Mouse (Mus musculus): ENCODE measurements at regions not wholly inside any gene's neighbourhood (a gene's known extent, or its start where the extent isn't known, plus 50 kb on each side); places are given as distances from the start of the nearest gene placed in this dataset.

GRCm38 (mm10) chr2:178869160-178869559, 438.8 kb downstream of the Cdh26 start:
- ATAC-seq (ENCODE audit: low FRiP score, low TSS enrichment) = no peak
- no peak for TF ChIP-seq EP300 (optimal IDR thresholded peaks at IDR 0.05)
- no peak for TF ChIP-seq CTCF (IDR thresholded peaks at IDR 0.05; ENCODE audit: low read depth)
- 83% methylated on average over 3 of the region's 3 CpGs for WGBS

GRCm38 (mm10) chr2:178878436-178878835, 448.1 kb downstream of the Cdh26 start:
- H3K27ac ChIP-seq (replicated peaks) = no peak overlapping the region
- no peak overlapping the region for H3K4me3 ChIP-seq (ENCODE audit: low read depth, low read length)
- no peak for ATAC-seq (ENCODE audit: low FRiP score, low TSS enrichment)
- H3K4me1 ChIP-seq (replicated peaks; ENCODE audit: control insufficient read depth, insufficient read depth) = no peaks in the 10 kb centered on the region
- no peak overlapping the region for H3K4me2 ChIP-seq (replicated peaks; ENCODE audit: low read depth)
- H3K9me3 ChIP-seq (ENCODE audit: control insufficient read depth, low read length) = no peaks in the 10 kb centered on the region
- no peaks in the 10 kb centered on the region for H3K36me3 ChIP-seq (ENCODE audit: control insufficient read depth, insufficient read depth, low read length)
- DNase-seq (ENCODE audit: low spot score) = no peak
- no peak overlapping the region for H3K9ac ChIP-seq (ENCODE audit: low read length)
- 85% methylated on average over 12 of the region's 12 CpGs for WGBS
- TF ChIP-seq EP300 (optimal IDR thresholded peaks at IDR 0.05) (no peak), CTCF (IDR thresholded peaks at IDR 0.05; ENCODE audit: low read depth) (no peak)
- H3K27me3 ChIP-seq (ENCODE audit: control insufficient read depth, insufficient read depth, low read length) = no peaks in the 10 kb centered on the region

More at GRCm38 (mm10) chr2:178869160-178869559, 438.8 kb downstream of the Cdh26 start:
- H3K27me3 ChIP-seq (ENCODE audit: control insufficient read depth, insufficient read depth, low read length) = no peaks in the 10 kb centered on the region
- no peak overlapping the region for H3K9ac ChIP-seq (ENCODE audit: low read length)
- H3K4me2 ChIP-seq (replicated peaks; ENCODE audit: low read depth) = no peak overlapping the region
- no peak overlapping the region for H3K27ac ChIP-seq (replicated peaks)
- no peak overlapping the region for H3K4me3 ChIP-seq (ENCODE audit: low read depth, low read length)
- no peak for DNase-seq (ENCODE audit: low spot score)
- H3K4me1 ChIP-seq (replicated peaks; ENCODE audit: control insufficient read depth, insufficient read depth) = no peaks in the 10 kb centered on the region
- H3K36me3 ChIP-seq (ENCODE audit: control insufficient read depth, insufficient read depth, low read length) = no peaks in the 10 kb centered on the region
- H3K9me3 ChIP-seq (ENCODE audit: control insufficient read depth, low read length) = no peaks in the 10 kb centered on the region

- no peak overlapping the region for H3K27ac ChIP-seq (replicated peaks)
- no peak overlapping the region for H3K4me2 ChIP-seq (replicated peaks; ENCODE audit: low read depth)
- no peaks in the 10 kb centered on the region for H3K4me1 ChIP-seq (replicated peaks; ENCODE audit: control insufficient read depth, insufficient read depth)
- H3K36me3 ChIP-seq (ENCODE audit: control insufficient read depth, insufficient read depth, low read length) = no peaks in the 10 kb centered on the region
- DNase-seq (ENCODE audit: low spot score) = peak; percentile 19
- ATAC-seq (ENCODE audit: low FRiP score, low TSS enrichment) = no peak
- no peaks in the 10 kb centered on the region for H3K27me3 ChIP-seq (ENCODE audit: control insufficient read depth, insufficient read depth, low read length)
- H3K9ac ChIP-seq (ENCODE audit: low read length) = no peak overlapping the region
- H3K4me3 ChIP-seq (ENCODE audit: low read depth, low read length) = no peak overlapping the region
- H3K9me3 ChIP-seq (ENCODE audit: control insufficient read depth, low read length) = no peaks in the 10 kb centered on the region
- WGBS = 52% methylated on average over 5 of the region's 5 CpGs
- TF ChIP-seq CTCF (IDR thresholded peaks at IDR 0.05; ENCODE audit: low read depth) (peak; percentile 69), EP300 (optimal IDR thresholded peaks at IDR 0.05) (no peak)
Measured at GRCm38 (mm10) chr2:178885686-178886085, 455.4 kb downstream of the Cdh26 start.

- Histone ChIP-seq H3K27ac (replicated peaks) (no peak overlapping the region), H3K4me3 (ENCODE audit: low read depth, low read length) (no peak overlapping the region), H3K9ac (ENCODE audit: low read length) (no peak overlapping the region), H3K4me1 (replicated peaks; ENCODE audit: control insufficient read depth, insufficient read depth) (no peaks in the 10 kb centered on the region), H3K4me2 (replicated peaks; ENCODE audit: low read depth) (no peak overlapping the region), H3K36me3 (ENCODE audit: control insufficient read depth, insufficient read depth, low read length) (no peaks in the 10 kb centered on the region), H3K9me3 (ENCODE audit: control insufficient read depth, low read length) (no peaks in the 10 kb centered on the region), H3K27me3 (ENCODE audit: control insufficient read depth, insufficient read depth, low read length) (no peaks in the 10 kb centered on the region)
- TF ChIP-seq CTCF (IDR thresholded peaks at IDR 0.05; ENCODE audit: low read depth) (no peak), EP300 (optimal IDR thresholded peaks at IDR 0.05) (no peak)
- 47% methylated on average over 6 of the region's 6 CpGs for WGBS
- DNase-seq (ENCODE audit: low spot score) (no peak), ATAC-seq (ENCODE audit: low FRiP score, low TSS enrichment) (no peak)
Measured at GRCm38 (mm10) chr2:178888704-178889103, 458.4 kb downstream of the Cdh26 start.

GRCm38 (mm10) chr2:178902397-178902796, 472.1 kb downstream of the Cdh26 start:
- H3K9me3 ChIP-seq (ENCODE audit: control insufficient read depth, low read length) = no peaks in the 10 kb centered on the region
- no peak overlapping the region for H3K4me2 ChIP-seq (replicated peaks; ENCODE audit: low read depth)
- H3K27ac ChIP-seq (replicated peaks) = no peak overlapping the region
- TF ChIP-seq CTCF (IDR thresholded peaks at IDR 0.05; ENCODE audit: low read depth) = no peak
- no peaks in the 10 kb centered on the region for H3K4me1 ChIP-seq (replicated peaks; ENCODE audit: control insufficient read depth, insufficient read depth)
- ATAC-seq (ENCODE audit: low FRiP score, low TSS enrichment) (no peak), DNase-seq (ENCODE audit: low spot score) (no peak)
- H3K4me3 ChIP-seq (ENCODE audit: low read depth, low read length) = no peak overlapping the region
- no peak overlapping the region for H3K9ac ChIP-seq (ENCODE audit: low read length)
- WGBS = 29% methylated on average over 5 of the region's 5 CpGs
- H3K36me3 ChIP-seq (ENCODE audit: control insufficient read depth, insufficient read depth, low read length) = no peaks in the 10 kb centered on the region
- H3K27me3 ChIP-seq (ENCODE audit: control insufficient read depth, insufficient read depth, low read length) = no peaks in the 10 kb centered on the region

- Histone ChIP-seq H3K4me1 (replicated peaks; ENCODE audit: control insufficient read depth, insufficient read depth) (no peaks in the 10 kb centered on the region), H3K4me2 (replicated peaks; ENCODE audit: low read depth) (no peak overlapping the region), H3K27me3 (ENCODE audit: control insufficient read depth, insufficient read depth, low read length) (no peaks in the 10 kb centered on the region), H3K27ac (replicated peaks) (no peak overlapping the region), H3K36me3 (ENCODE audit: control insufficient read depth, insufficient read depth, low read length) (no peaks in the 10 kb centered on the region), H3K9me3 (ENCODE audit: control insufficient read depth, low read length) (no peaks in the 10 kb centered on the region), H3K4me3 (ENCODE audit: low read depth, low read length) (no peak overlapping the region), H3K9ac (ENCODE audit: low read length) (no peak overlapping the region)
- no peak for ATAC-seq (ENCODE audit: low FRiP score, low TSS enrichment)
- no peak for DNase-seq (ENCODE audit: low spot score)
- TF ChIP-seq CTCF (IDR thresholded peaks at IDR 0.05; ENCODE audit: low read depth) = no peak
- TF ChIP-seq EP300 (optimal IDR thresholded peaks at IDR 0.05) = no peak
- WGBS = 64% methylated on average over 7 of the region's 7 CpGs
Measured at GRCm38 (mm10) chr2:178909325-178909724, 479.0 kb downstream of the Cdh26 start.
